23 mouse cellular contexts compared by ENCODE assay signal in genomic region chr5:73731423-73731822, GRCm38 (mm10).
DNase-seq lines count a peak whose midpoint lies in the region; ATAC-seq and TF ChIP-seq lines count a peak whose summit lies in the region.
"Had no signal": no experiment of that assay in that cellular context is flagged by ENCODE, and none has a peak within 500 bp of the region (broad histone marks: within the 10 kb centered on the region; RNA-seq: fewer than 3 reads in every experiment).

No protein-coding gene starts in this region.

- peak; percentile 57; the same call in 1 of the 2 replicates for ATAC-seq in kidney, embryonic 16.5 days (ENCODE audit: low FRiP score, low TSS enrichment)
- no peak for ATAC-seq in limb, embryonic 13.5 days (ENCODE audit: low FRiP score, low read depth)
- ATAC-seq: forebrain, embryonic 15.5 days; hindbrain, postnatal 0 days; intestine, embryonic 16.5 days had no signal

- no peak overlapping the region for H3K9ac ChIP-seq in kidney, embryonic 16.5 days (replicated peaks; ENCODE audit: low read length)
- no peak overlapping the region for H3K9ac ChIP-seq in MEL (ENCODE audit: control insufficient read depth, low read depth, low read length, poor library complexity, severe bottlenecking)
- 0 out of 2 replicates have a peak overlapping the region, but pooled peaks have one; percentile 19 for H3K9ac ChIP-seq in limb, embryonic 13.5 days
- H3K9ac ChIP-seq: forebrain, embryonic 15.5 days; heart, embryonic 12.5 days; kidney, embryonic 15.5 days; liver, embryonic 15.5 days had no signal

- H3K27me3 ChIP-seq in kidney, embryonic 16.5 days (ENCODE audit: insufficient read depth, low read length): no peaks in the 10 kb centered on the region
- H3K27me3 ChIP-seq in MEL (ENCODE audit: control insufficient read depth in 1 of 2, insufficient read depth in 2 of 2, low read length in 2 of 2): peaks cover 1% of the 10 kb centered on the region in 2 experiments; a peak in 1 of 4 replicates
- H3K27me3 ChIP-seq in limb, embryonic 13.5 days: no peaks in the 10 kb centered on the region
- H3K27me3 ChIP-seq in hindbrain, embryonic 10.5 days (ENCODE audit: insufficient read depth, poor library complexity, severe bottlenecking): no peaks in the 10 kb centered on the region
- H3K27me3 ChIP-seq: embryonic facial prominence, embryonic 13.5 days; forebrain, embryonic 15.5 days; kidney, embryonic 15.5 days; liver, embryonic 15.5 days had no signal

- TF ChIP-seq POLR2A in MEL (IDR thresholded peaks at IDR 0.05; ENCODE audit: control insufficient read depth in 1 of 2, insufficient read depth in 1 of 2, low read depth in 1 of 2, low read length in 2 of 2, poor library complexity in 1 of 2): no peak

- no peak for TF ChIP-seq RAD21 in MEL (IDR thresholded peaks at IDR 0.05; ENCODE audit: low read depth, low read length)

- DNase-seq in kidney, postnatal 25 days: no peak
- peak; percentile 19 for DNase-seq in 416B (ENCODE audit: low read depth)
- DNase-seq in MEL (ENCODE audit: low read depth, low spot score): no peak
- no peak for DNase-seq in adrenal gland, adult 8-10 months
- DNase-seq in hindbrain, embryonic 10.5 days (ENCODE audit: low spot score): no peak
- DNase-seq: adrenal gland, postnatal 25 days; cerebellum, adult 8-10 months; gastrocnemius, postnatal 10 days; heart, postnatal 10 days; liver; midbrain, embryonic 14.5 days; right cerebral cortex, postnatal 4 days; thymus, postnatal 14 days had no signal

- no peak overlapping the region for H3K4me3 ChIP-seq in kidney, embryonic 16.5 days (ENCODE audit: low read length)
- H3K4me3 ChIP-seq in MEL (ENCODE audit: control insufficient read depth in 1 of 2, insufficient read depth in 1 of 2, low read depth in 2 of 2, low read length in 2 of 2): no peak overlapping the region
- no peak overlapping the region for H3K4me3 ChIP-seq in limb, embryonic 13.5 days
- no peak overlapping the region for H3K4me3 ChIP-seq in hindbrain, embryonic 10.5 days
- H3K4me3 ChIP-seq: embryonic facial prominence, embryonic 13.5 days; erythroblast, embryonic 14.5 days; forebrain, embryonic 15.5 days; heart, embryonic 12.5 days; kidney, embryonic 15.5 days; liver, embryonic 15.5 days had no signal

- no peaks in the 10 kb centered on the region for H3K9me3 ChIP-seq in kidney, embryonic 16.5 days (ENCODE audit: low read length)
- no peaks in the 10 kb centered on the region for H3K9me3 ChIP-seq in MEL (replicated peaks; ENCODE audit: insufficient read depth, low read length)
- H3K9me3 ChIP-seq in limb, embryonic 13.5 days: no peaks in the 10 kb centered on the region
- no peaks in the 10 kb centered on the region for H3K9me3 ChIP-seq in hindbrain, embryonic 10.5 days
- H3K9me3 ChIP-seq: embryonic facial prominence, embryonic 13.5 days; forebrain, embryonic 15.5 days; heart, embryonic 12.5 days; kidney, embryonic 15.5 days; liver, embryonic 15.5 days had no signal

- no peak overlapping the region for H3K27ac ChIP-seq in kidney, embryonic 16.5 days (ENCODE audit: low read length)
- no peak overlapping the region for H3K27ac ChIP-seq in MEL (ENCODE audit: control insufficient read depth, low read depth, low read length)
- H3K27ac ChIP-seq in limb, embryonic 13.5 days: peak overlapping the region; percentile 70; the same call in 1 of the 2 replicates
- H3K27ac ChIP-seq in hindbrain, embryonic 10.5 days: no peak overlapping the region
- H3K27ac ChIP-seq: embryonic facial prominence, embryonic 13.5 days; forebrain, embryonic 15.5 days; hindbrain, postnatal 0 days; kidney, embryonic 15.5 days; liver, embryonic 15.5 days had no signal

- no peak overlapping the region for H3K4me2 ChIP-seq in kidney, embryonic 16.5 days (replicated peaks; ENCODE audit: low read depth, low read length)
- no peak overlapping the region for H3K4me2 ChIP-seq in limb, embryonic 13.5 days (replicated peaks)
- H3K4me2 ChIP-seq: embryonic facial prominence, embryonic 13.5 days; forebrain, embryonic 15.5 days; heart, embryonic 12.5 days; kidney, embryonic 15.5 days; liver, embryonic 15.5 days had no signal

- H3K4me1 ChIP-seq in kidney, embryonic 16.5 days (ENCODE audit: insufficient read depth, low read length): 0 out of 2 replicates have a peak, but pooled peaks cover 13% of the 10 kb centered on the region
- peaks cover 0 to 10% of the 10 kb centered on the region in 2 experiments; a peak in 3 of 4 replicates for H3K4me1 ChIP-seq in MEL (ENCODE audit: control insufficient read depth in 1 of 2, insufficient read depth in 2 of 2, low read length in 2 of 2)
- H3K4me1 ChIP-seq in limb, embryonic 13.5 days: peaks cover 50% of the 10 kb centered on the region
- peaks cover 4% of the 10 kb centered on the region; the same call in 1 of the 2 replicates for H3K4me1 ChIP-seq in hindbrain, embryonic 10.5 days (replicated peaks)
- H3K4me1 ChIP-seq: forebrain, embryonic 15.5 days; liver, embryonic 15.5 days had no signal

- WGBS in kidney, embryonic 16.5 days: 45% methylated on average over 9 of the region's 9 CpGs
- 36% methylated on average over 9 of the region's 9 CpGs for WGBS in limb, embryonic 13.5 days
- WGBS in hindbrain, embryonic 10.5 days: 71% methylated on average over 9 of the region's 9 CpGs

- no peak for TF ChIP-seq EP300 in MEL (IDR thresholded peaks at IDR 0.05; ENCODE audit: low read depth in 1 of 2, low read length in 2 of 2)

- H3K36me3 ChIP-seq in kidney, embryonic 16.5 days (ENCODE audit: insufficient read depth, low read length): no peaks in the 10 kb centered on the region
- no peaks in the 10 kb centered on the region; a peak in 1 of 4 replicates for H3K36me3 ChIP-seq in MEL (ENCODE audit: control insufficient read depth in 1 of 2, insufficient read depth in 2 of 2, low read length in 2 of 2)
- no peaks in the 10 kb centered on the region for H3K36me3 ChIP-seq in limb, embryonic 13.5 days
- no peaks in the 10 kb centered on the region for H3K36me3 ChIP-seq in hindbrain, embryonic 10.5 days
- H3K36me3 ChIP-seq: embryonic facial prominence, embryonic 13.5 days; forebrain, embryonic 15.5 days; heart, embryonic 12.5 days; kidney, embryonic 15.5 days; liver, embryonic 15.5 days had no signal

- H3K79me2 ChIP-seq in MEL (ENCODE audit: control insufficient read depth, insufficient read depth, low read length, poor library complexity): no peaks in the 10 kb centered on the region

- TF ChIP-seq CTCF in MEL (IDR thresholded peaks at IDR 0.05 in 2 of 3, conservative IDR thresholded peaks at IDR 0.05 in 1 of 3; ENCODE audit: control insufficient read depth in 1 of 3, insufficient read depth in 1 of 3, low read depth in 2 of 3, low read length in 3 of 3, poor library complexity in 1 of 3, severe bottlenecking in 1 of 3): no peak

TF ChIP-seq in MEL, 35 proteins besides CTCF, POLR2A, EP300 and RAD21:
- 0 out of 2 replicates have a peak, but pooled peaks have one; percentile 13 for TF ChIP-seq ZNF384 (IDR thresholded peaks at IDR 0.05; ENCODE audit: low read depth, low read length)
- no peak for TF ChIP-seq POLR2AphosphoS2 (IDR thresholded peaks at IDR 0.05; ENCODE audit: low read length)
